Mouse (Mus musculus) MN1 (cell line): ENCODE results near the gene Coq10a.

Source experiments
- DNase-seq: peaks from one replicate; pipeline ENCODE4 v3.0.0-alpha.2; 2016; ENCODE audit warnings: low spot score

Gene Coq10a

GRCm38 (mm10) chr10:128385902-128386301, 17.1 kb upstream of the Coq10a start:
- no peak for DNase-seq

- DNase-seq = no peak
Observed at GRCm38 (mm10) chr10:128382482-128382881, 13.7 kb upstream of the Coq10a start.

- DNase-seq = no peak
Observed at GRCm38 (mm10) chr10:128380565-128380964, 11.8 kb upstream of the Coq10a start.

GRCm38 (mm10) chr10:128379260-128379659, 10.5 kb upstream of the Coq10a start:
- DNase-seq = no peak

- peak; percentile 81 for DNase-seq
Observed at GRCm38 (mm10) chr10:128378462-128378861, 9.7 kb upstream of the Coq10a start.

- no peak for DNase-seq
Observed at GRCm38 (mm10) chr10:128377940-128378448, 9.2 kb upstream of the Coq10a start.

GRCm38 (mm10) chr10:128377222-128377939, 8.6 kb upstream of the Coq10a start:
- DNase-seq = peak; percentile 68

- peak; percentile 95 for DNase-seq
Observed at GRCm38 (mm10) chr10:128376455-128377211, 7.8 kb upstream of the Coq10a start, which contains the start of gene Ankrd52. Ankrd52 (plus strand) TSS chr10:128377115.

GRCm38 (mm10) chr10:128376099-128376454, 7.3 kb upstream of the Coq10a start:
- no peak for DNase-seq

- DNase-seq = no peak
Observed at GRCm38 (mm10) chr10:128374393-128374792, 5.6 kb upstream of the Coq10a start.

GRCm38 (mm10) chr10:128372989-128373748, 4.4 kb upstream of the Coq10a start:
- no peak for DNase-seq

GRCm38 (mm10) chr10:128372142-128372541, 3.3 kb upstream of the Coq10a start:
- DNase-seq = no peak

GRCm38 (mm10) chr10:128370601-128371000, 1.8 kb upstream of the Coq10a start:
- no peak for DNase-seq

GRCm38 (mm10) chr10:128370021-128370420, 1.2 kb upstream of the Coq10a start:
- DNase-seq = no peak

GRCm38 (mm10) chr10:128369599-128369998, 802 bp upstream of the Coq10a start:
- DNase-seq = no peak

GRCm38 (mm10) chr10:128369218-128369543, 384 bp upstream of the Coq10a start:
- no peak for DNase-seq

GRCm38 (mm10) chr10:128367899-128368401, 847 bp downstream of the Coq10a start:
- peak; percentile 66 for DNase-seq

- peak; percentile 79 for DNase-seq
Observed at GRCm38 (mm10) chr10:128362568-128362967, 6.2 kb downstream of the Coq10a start.

GRCm38 (mm10) chr10:128361836-128362235, 7.0 kb downstream of the Coq10a start:
- no peak for DNase-seq

- no peak for DNase-seq
Observed at GRCm38 (mm10) chr10:128359226-128359625, 9.6 kb downstream of the Coq10a start.

GRCm38 (mm10) chr10:128358796-128359195, 10.0 kb downstream of the Coq10a start:
- peak; percentile 81 for DNase-seq

- no peak for DNase-seq
Observed at GRCm38 (mm10) chr10:128347541-128347940, 21.3 kb downstream of the Coq10a start.
